Comparison of ENCODE assay signal across 29 mouse cellular contexts in genomic region chr2:73763541-73763940, GRCm38 (mm10). TPM values are rescaled to one million over a fixed set of nuclear protein-coding genes. Genes with fewer than 3 reads are reported as not detected.
DNase-seq lines count a peak whose midpoint lies in the region; ATAC-seq and TF ChIP-seq lines count a peak whose summit lies in the region.
"Had no signal": no experiment of that assay in that cellular context is flagged by ENCODE, and none has a peak within 500 bp of the region (broad histone marks: within the 10 kb centered on the region; RNA-seq: fewer than 3 reads in every experiment).

No protein-coding gene starts in this region.

- peaks cover 9% of the 10 kb centered on the region for H3K4me1 ChIP-seq in hindbrain, embryonic 12.5 days
- H3K4me1 ChIP-seq in hindbrain, embryonic 11.5 days (replicated peaks; ENCODE audit: control insufficient read depth, insufficient read depth, low read length), result no peaks in the 10 kb centered on the region
- peaks cover 7% of the 10 kb centered on the region; the same call in 1 of the 2 replicates for H3K4me1 ChIP-seq in hindbrain, embryonic 15.5 days (replicated peaks)
- peaks cover 2% of the 10 kb centered on the region; the same call in 1 of the 2 replicates for H3K4me1 ChIP-seq in hindbrain, embryonic 16.5 days (ENCODE audit: control insufficient read depth, insufficient read depth, low read depth, low read length)
- H3K4me1 ChIP-seq in CH12.LX (ENCODE audit: control insufficient read depth in 1 of 2, insufficient read depth in 2 of 2), result no peaks in the 10 kb centered on the region
- peaks cover 8% of the 10 kb centered on the region for H3K4me1 ChIP-seq in heart, embryonic 11.5 days (ENCODE audit: control insufficient read depth, insufficient read depth, low read length)
- peaks cover 14% of the 10 kb centered on the region for H3K4me1 ChIP-seq in forebrain, embryonic 12.5 days
- H3K4me1 ChIP-seq: embryonic facial prominence, embryonic 13.5 days; embryonic facial prominence, embryonic 15.5 days had no signal

- TF ChIP-seq EP300 in CH12.LX (IDR thresholded peaks at IDR 0.05; ENCODE audit: low read length), result no peak

- 0 out of 2 replicates have a peak overlapping the region, but pooled peaks have one; percentile 12 for H3K27ac ChIP-seq in hindbrain, embryonic 12.5 days
- no peak overlapping the region for H3K27ac ChIP-seq in hindbrain, embryonic 11.5 days (ENCODE audit: low read depth, low read length)
- 0 out of 2 replicates have a peak overlapping the region, but pooled peaks have one; percentile 4 for H3K27ac ChIP-seq in hindbrain, embryonic 15.5 days (replicated peaks)
- H3K27ac ChIP-seq in hindbrain, embryonic 16.5 days (ENCODE audit: low read depth, low read length), result no peak overlapping the region
- H3K27ac ChIP-seq in CH12.LX (ENCODE audit: insufficient read depth, low read depth), result no peak overlapping the region
- no peak overlapping the region for H3K27ac ChIP-seq in heart, embryonic 11.5 days (ENCODE audit: low read depth, low read length)
- no peak overlapping the region for H3K27ac ChIP-seq in forebrain, embryonic 12.5 days
- H3K27ac ChIP-seq: embryonic facial prominence, embryonic 13.5 days; embryonic facial prominence, embryonic 15.5 days; forebrain, embryonic 10.5 days; forebrain, embryonic 13.5 days; forebrain, embryonic 15.5 days had no signal

- TF ChIP-seq POLR2A in CH12.LX (IDR thresholded peaks at IDR 0.05; ENCODE audit: low read depth, low read length), result no peak
- TF ChIP-seq POLR2A in brain, embryonic 14.5 days (IDR thresholded peaks at IDR 0.05; ENCODE audit: borderline replicate concordance, extremely low read depth, insufficient read depth, insufficient read length, poor library complexity, severe bottlenecking), result no peak

- no peak overlapping the region for H3K4me2 ChIP-seq in hindbrain, embryonic 12.5 days (replicated peaks)
- no peak overlapping the region for H3K4me2 ChIP-seq in hindbrain, embryonic 11.5 days (replicated peaks; ENCODE audit: low read depth, low read length)
- H3K4me2 ChIP-seq in hindbrain, embryonic 15.5 days, result no peak overlapping the region
- H3K4me2 ChIP-seq in hindbrain, embryonic 16.5 days (ENCODE audit: low read length), result no peak overlapping the region
- H3K4me2 ChIP-seq in CH12.LX (ENCODE audit: insufficient read depth, low read depth, poor library complexity, severe bottlenecking), result peak overlapping the region; percentile 29; the same call in 1 of the 2 replicates
- no peak overlapping the region for H3K4me2 ChIP-seq in heart, embryonic 11.5 days
- no peak overlapping the region for H3K4me2 ChIP-seq in forebrain, embryonic 12.5 days
- H3K4me2 ChIP-seq: embryonic facial prominence, embryonic 13.5 days; embryonic facial prominence, embryonic 15.5 days; forebrain, embryonic 13.5 days; forebrain, embryonic 15.5 days had no signal

- WGBS in hindbrain, embryonic 12.5 days, result 58% methylated on average over 3 of the region's 3 CpGs
- WGBS in hindbrain, embryonic 11.5 days, result 66% methylated on average over 3 of the region's 3 CpGs
- 33% methylated on average over 3 of the region's 3 CpGs for WGBS in hindbrain, embryonic 15.5 days
- 34% methylated on average over 3 of the region's 3 CpGs for WGBS in hindbrain, embryonic 16.5 days
- WGBS in heart, embryonic 11.5 days (ENCODE audit: insufficient replicate concordance), result 69% methylated on average over 3 of the region's 3 CpGs
- WGBS in forebrain, embryonic 12.5 days, result 51% methylated on average over 3 of the region's 3 CpGs

- H3K9ac ChIP-seq in hindbrain, embryonic 12.5 days, result no peak overlapping the region
- no peak overlapping the region for H3K9ac ChIP-seq in hindbrain, embryonic 11.5 days (ENCODE audit: low read depth, low read length)
- no peak overlapping the region for H3K9ac ChIP-seq in hindbrain, embryonic 15.5 days
- H3K9ac ChIP-seq in hindbrain, embryonic 16.5 days (ENCODE audit: low read depth, low read length), result no peak overlapping the region
- no peak overlapping the region for H3K9ac ChIP-seq in CH12.LX (ENCODE audit: insufficient read depth, low read depth)
- no peak overlapping the region for H3K9ac ChIP-seq in heart, embryonic 11.5 days (ENCODE audit: low read depth, low read length)
- no peak overlapping the region for H3K9ac ChIP-seq in forebrain, embryonic 12.5 days
- H3K9ac ChIP-seq: embryonic facial prominence, embryonic 13.5 days; embryonic facial prominence, embryonic 15.5 days; forebrain, embryonic 13.5 days; forebrain, embryonic 15.5 days; forebrain, postnatal 0 days had no signal

- TF ChIP-seq CTCF in CH12.LX (conservative IDR thresholded peaks at IDR 0.05 in 1 of 2, IDR thresholded peaks at IDR 0.05 in 1 of 2; ENCODE audit: low read depth in 2 of 2, low read length in 2 of 2), result no peak
- TF ChIP-seq CTCF in brain, embryonic 14.5 days (IDR thresholded peaks at IDR 0.05; ENCODE audit: borderline replicate concordance, extremely low read depth, insufficient read depth, insufficient read length), result no peak

- ATAC-seq in hindbrain, embryonic 12.5 days (ENCODE audit: low FRiP score), result no peak
- ATAC-seq in hindbrain, embryonic 11.5 days (ENCODE audit: low FRiP score), result no peak
- ATAC-seq in hindbrain, embryonic 15.5 days (ENCODE audit: low FRiP score, low read depth), result no peak
- no peak for ATAC-seq in hindbrain, embryonic 16.5 days
- no peak for ATAC-seq in heart, embryonic 11.5 days (replicated peaks; ENCODE audit: insufficient number of reproducible peaks, low FRiP score, low TSS enrichment)
- no peak for ATAC-seq in forebrain, embryonic 12.5 days (ENCODE audit: low FRiP score)
- ATAC-seq: activated CD4-positive, CD25-positive, alpha-beta regulatory T cell, adult 4 months; CD4-positive, CD25-positive, alpha-beta regulatory T cell, adult 4 months; forebrain, embryonic 13.5 days; forebrain, embryonic 15.5 days; forebrain, postnatal 0 days; Patski had no signal

- no peaks in the 10 kb centered on the region for H3K79me2 ChIP-seq in CH12.LX (replicated peaks; ENCODE audit: control insufficient read depth, extremely low read depth, insufficient read depth, poor library complexity, severe bottlenecking)

- no peak overlapping the region for H3K4me3 ChIP-seq in hindbrain, embryonic 12.5 days
- H3K4me3 ChIP-seq in hindbrain, embryonic 11.5 days (ENCODE audit: low read depth, low read length), result no peak overlapping the region
- H3K4me3 ChIP-seq in hindbrain, embryonic 15.5 days, result no peak overlapping the region
- H3K4me3 ChIP-seq in hindbrain, embryonic 16.5 days (ENCODE audit: low read length), result no peak overlapping the region
- no peak overlapping the region for H3K4me3 ChIP-seq in CH12.LX (replicated peaks in 1 of 3; ENCODE audit: low read depth in 2 of 3, low read length in 2 of 3, poor library complexity in 1 of 3)
- no peak overlapping the region for H3K4me3 ChIP-seq in heart, embryonic 11.5 days (ENCODE audit: low read depth, low read length)
- no peak overlapping the region for H3K4me3 ChIP-seq in forebrain, embryonic 12.5 days (replicated peaks)
- H3K4me3 ChIP-seq: embryonic facial prominence, embryonic 13.5 days; embryonic facial prominence, embryonic 15.5 days; erythroblast, embryonic 14.5 days; forebrain, embryonic 10.5 days; forebrain, embryonic 13.5 days; forebrain, embryonic 15.5 days had no signal

- H3K36me3 ChIP-seq in hindbrain, embryonic 12.5 days, result peaks cover 3% of the 10 kb centered on the region; the same call in 1 of the 2 replicates
- H3K36me3 ChIP-seq in hindbrain, embryonic 11.5 days (ENCODE audit: control insufficient read depth, insufficient read depth, low read length), result no peaks in the 10 kb centered on the region
- H3K36me3 ChIP-seq in hindbrain, embryonic 15.5 days, result no peaks in the 10 kb centered on the region
- H3K36me3 ChIP-seq in hindbrain, embryonic 16.5 days (ENCODE audit: control insufficient read depth, insufficient read depth, low read length), result no peaks in the 10 kb centered on the region
- no peaks in the 10 kb centered on the region for H3K36me3 ChIP-seq in CH12.LX (replicated peaks in 1 of 2; ENCODE audit: control insufficient read depth in 1 of 2, insufficient read depth in 1 of 2, low read length in 1 of 2)
- no peaks in the 10 kb centered on the region for H3K36me3 ChIP-seq in heart, embryonic 11.5 days (ENCODE audit: control insufficient read depth, insufficient read depth, low read length)
- H3K36me3 ChIP-seq in forebrain, embryonic 12.5 days (replicated peaks), result no peaks in the 10 kb centered on the region
- H3K36me3 ChIP-seq: embryonic facial prominence, embryonic 13.5 days; embryonic facial prominence, embryonic 15.5 days; forebrain, embryonic 15.5 days had no signal

- in situ Hi-C loops in CH12.LX (cut with MboI; ENCODE audit: low pct_ligation_motif_present, low pct_unique_long_range_greater_than_20kb, low sequenced_read_pairs), result no loop called here

- no peak for TF ChIP-seq RAD21 in CH12.LX (IDR thresholded peaks at IDR 0.05; ENCODE audit: low read depth, low read length)

- no peaks in the 10 kb centered on the region for H3K27me3 ChIP-seq in hindbrain, embryonic 12.5 days
- H3K27me3 ChIP-seq in hindbrain, embryonic 11.5 days (ENCODE audit: control insufficient read depth, insufficient read depth, low read length), result no peaks in the 10 kb centered on the region
- no peaks in the 10 kb centered on the region for H3K27me3 ChIP-seq in hindbrain, embryonic 15.5 days
- H3K27me3 ChIP-seq in hindbrain, embryonic 16.5 days (replicated peaks; ENCODE audit: control insufficient read depth, insufficient read depth, low read length), result no peaks in the 10 kb centered on the region
- no peaks in the 10 kb centered on the region for H3K27me3 ChIP-seq in CH12.LX (replicated peaks)
- H3K27me3 ChIP-seq in heart, embryonic 11.5 days (ENCODE audit: control insufficient read depth, insufficient read depth, low read length), result no peaks in the 10 kb centered on the region
- no peaks in the 10 kb centered on the region for H3K27me3 ChIP-seq in forebrain, embryonic 12.5 days
- H3K27me3 ChIP-seq: embryonic facial prominence, embryonic 13.5 days; embryonic facial prominence, embryonic 15.5 days; forebrain, embryonic 13.5 days; forebrain, embryonic 15.5 days; Patski had no signal

- H3K9me3 ChIP-seq in hindbrain, embryonic 12.5 days (replicated peaks), result no peaks in the 10 kb centered on the region
- H3K9me3 ChIP-seq in hindbrain, embryonic 11.5 days (ENCODE audit: control insufficient read depth, low read length), result no peaks in the 10 kb centered on the region
- no peaks in the 10 kb centered on the region for H3K9me3 ChIP-seq in hindbrain, embryonic 15.5 days
- H3K9me3 ChIP-seq in hindbrain, embryonic 16.5 days (ENCODE audit: control insufficient read depth, low read length), result no peaks in the 10 kb centered on the region
- H3K9me3 ChIP-seq in CH12.LX (replicated peaks; ENCODE audit: low read length), result no peaks in the 10 kb centered on the region
- H3K9me3 ChIP-seq in heart, embryonic 11.5 days (replicated peaks; ENCODE audit: control insufficient read depth, low read length), result no peaks in the 10 kb centered on the region
- H3K9me3 ChIP-seq in forebrain, embryonic 12.5 days, result no peaks in the 10 kb centered on the region
- H3K9me3 ChIP-seq: embryonic facial prominence, embryonic 13.5 days; embryonic facial prominence, embryonic 15.5 days; forebrain, embryonic 13.5 days; forebrain, embryonic 15.5 days had no signal

- no peak for DNase-seq in hindbrain, embryonic 11.5 days (ENCODE audit: low spot score)
- DNase-seq in CH12.LX (ENCODE audit: extremely low read depth), result no peak
- peak; percentile 25 for DNase-seq in brain, embryonic 14.5 days (ENCODE audit: low read depth)
- DNase-seq: adrenal gland, adult 8-10 months; adrenal gland, postnatal 14 days; adrenal gland, postnatal 36 days; B cell, adult 2 months; cerebellum, adult 11 months; cerebellum, adult 18-20 months; cerebellum, adult 8-10 months; cerebellum, adult 9-11 months; cerebellum, postnatal 14 days; cerebellum, postnatal 36 days; embryo, embryonic 11 days; forebrain, postnatal 0 days had no signal

- dilution Hi-C loops in CH12.LX (cut with MboI; ENCODE audit: extremely low pct_ligation_motif_present, extremely low pct_unique_long_range_greater_than_20kb, low sequenced_read_pairs), result no loop called here

RNA-seq across cellular contexts. Expression of gene Chn1, which starts 11.6 kb away (rescaled TPM):
- 91.3 and 93.8 TPM in 2 replicates for polyA plus RNA-seq in hindbrain, embryonic 12.5 days (2016; fragmentation: Nextera tagmentation; extraction: Ambion mirVana)
- polyA plus RNA-seq in hindbrain, embryonic 11.5 days (2014; fragmentation: Nextera tagmentation; extraction: Ambion mirVana), result 87.5 and 90.3 TPM in 2 replicates
- polyA plus RNA-seq in hindbrain, embryonic 15.5 days (2015; fragmentation: Nextera tagmentation; extraction: Ambion mirVana), result 87.8 and 97.5 TPM in 2 replicates
- 70.1 and 75.4 TPM in 2 replicates for polyA plus RNA-seq in hindbrain, embryonic 16.5 days (2015; fragmentation: Nextera tagmentation; extraction: Ambion mirVana)
- total RNA-seq in CH12.LX (2012; rRNA removed), result 4.2 and 4.6 TPM in 2 replicates
- 9.9 and 13.0 TPM in 2 replicates for total RNA-seq in CH12.LX (2014; rRNA removed)
- polyA plus RNA-seq in CH12.LX (2012; ENCODE audit: insufficient read length, low read depth), result 15.0 and 17.0 TPM in 2 replicates
- 194 and 219 TPM in 2 replicates for polyA plus RNA-seq in brain, embryonic 14.5 days (2012; rRNA removed)
- polyA plus RNA-seq in heart, embryonic 11.5 days (2014; fragmentation: Nextera tagmentation; extraction: Ambion mirVana), result 21.4 and 21.5 TPM in 2 replicates
- polyA plus RNA-seq in forebrain, embryonic 12.5 days (2016; fragmentation: Nextera tagmentation; extraction: Ambion mirVana), result 62.3 and 66.0 TPM in 2 replicates
- polyA plus RNA-seq: activated CD4-positive, CD25-positive, alpha-beta regulatory T cell, adult 4 months had no signal

Comparison
In these comparisons a context has a peak if more than half of its experiments do, and no peak if none do; other contexts are left out.
1. H3K27ac ChIP-seq: peak in hindbrain, embryonic 12.5 days (single experiment) and hindbrain, embryonic 15.5 days (single experiment); none in hindbrain, embryonic 11.5 days (single experiment), hindbrain, embryonic 16.5 days (single experiment), CH12.LX (single experiment), heart, embryonic 11.5 days (single experiment) and forebrain, embryonic 12.5 days (single experiment).